Mouse (Mus musculus) heart, postnatal 10 days (tissue): Measurements from ENCODE around the gene Gemin5. TPM values are rescaled to one million over a fixed set of nuclear protein-coding genes. Genes with fewer than 3 reads are reported as not detected.
A peak's percentile ranks its signal among the peaks of the same experiment; 100 is the strongest.
"Not testable (repeated sequence)": the region's sequence is repeated elsewhere in the genome, so short reads cannot be mapped to it uniquely, and the experiment has no call there.

ENCODE experiments used
- DNase-seq, 2 experiments: peaks; one replicate each; pipeline ENCODE4 v3.0.0; 2021
- intact Hi-C: fragments of 180-260 bp; cut with DNase I; formaldehyde crosslinking; loops from one replicate; pipeline ENCODE4 v1.15.1; 2025
- total RNA-seq, 2 experiments: library from RNA; stranded (reverse); gene quantifications; 2 replicates each; pipeline ENCODE4 v1.2.3; 2021

Gene Gemin5
- 10 to 100 TPM; 10.2 to 11.9 TPM for total RNA-seq

GRCm38 (mm10) chr11:58168167-58168915, at the start of gene Gemin5:
TSS of gene Gemin5 (minus strand) at chr11:58168539.
- intact Hi-C loops: loop anchor here (5.0 kb wide), 2 partner anchors 161 to 216 kb away; partner anchors contain the start of gene Larp1
- DNase-seq: peak; percentile 87 to 88

GRCm38 (mm10) chr11:58216823-58217222, 48.5 kb upstream of the Gemin5 start:
- DNase-seq: no peak
- intact Hi-C loops: no loop called here

- DNase-seq: no peak
- intact Hi-C loops: loop anchor here (2.0 kb wide), 1 partner anchor 15 kb away; no protein-coding TSS in a partner anchor
Measured at GRCm38 (mm10) chr11:58215814-58216213, 47.5 kb upstream of the Gemin5 start.

GRCm38 (mm10) chr11:58215049-58215430, 46.7 kb upstream of the Gemin5 start:
- not testable (repeated sequence) for DNase-seq
- intact Hi-C loops: loop anchor here (2.0 kb wide), 1 partner anchor 14 kb away; no protein-coding TSS in a partner anchor

- peak; percentile 89 to 90 for DNase-seq
- intact Hi-C loops: loop anchor here (2.0 kb wide), 1 partner anchor 14 kb away; no protein-coding TSS in a partner anchor
Measured at GRCm38 (mm10) chr11:58214391-58215048, 46.2 kb upstream of the Gemin5 start.

GRCm38 (mm10) chr11:58213673-58214342, 45.5 kb upstream of the Gemin5 start:
- DNase-seq: no peak
- intact Hi-C loops: loop anchor here (2.0 kb wide), 1 partner anchor 13 kb away; no protein-coding TSS in a partner anchor

- intact Hi-C loops: no loop called here
- no peak for DNase-seq
Measured at GRCm38 (mm10) chr11:58211682-58212067, 43.3 kb upstream of the Gemin5 start.

- DNase-seq: peak in 1 of 2 experiments; percentile 17
- intact Hi-C loops: no loop called here
Measured at GRCm38 (mm10) chr11:58211062-58211681, 42.8 kb upstream of the Gemin5 start.

GRCm38 (mm10) chr11:58210321-58210886, 42.1 kb upstream of the Gemin5 start:
- intact Hi-C loops: no loop called here
- no peak for DNase-seq

GRCm38 (mm10) chr11:58201052-58201451, 32.7 kb upstream of the Gemin5 start:
- intact Hi-C loops: loop anchor here (2.0 kb wide), 1 partner anchor 14 kb away; no protein-coding TSS in a partner anchor
- no peak for DNase-seq

- DNase-seq: no peak
- intact Hi-C loops: loop anchor here (2.0 kb wide), 1 partner anchor 15 kb away; no protein-coding TSS in a partner anchor
Measured at GRCm38 (mm10) chr11:58200226-58200625, 31.9 kb upstream of the Gemin5 start.

- intact Hi-C loops: loop anchor here (2.0 kb wide), 1 partner anchor 15 kb away; no protein-coding TSS in a partner anchor
- DNase-seq: peak; percentile 86 to 89
Measured at GRCm38 (mm10) chr11:58199229-58200037, 31.1 kb upstream of the Gemin5 start, which contains the start of the genes Igtp and Irgm2. TSS of gene Igtp (plus strand) at chr11:58199556. TSS of gene Irgm2 (plus strand) at chr11:58199618.

GRCm38 (mm10) chr11:58198663-58199062, 30.3 kb upstream of the Gemin5 start:
- no peak for DNase-seq
- intact Hi-C loops: no loop called here

GRCm38 (mm10) chr11:58193860-58194520, 25.7 kb upstream of the Gemin5 start:
- intact Hi-C loops: no loop called here

GRCm38 (mm10) chr11:58193326-58193725, 25.0 kb upstream of the Gemin5 start:
- intact Hi-C loops: no loop called here
- DNase-seq: peak; percentile 55 to 64

More at GRCm38 (mm10) chr11:58193860-58194520, 25.7 kb upstream of the Gemin5 start:
- no peak for DNase-seq

GRCm38 (mm10) chr11:58189675-58190074, 21.3 kb upstream of the Gemin5 start:
- intact Hi-C loops: no loop called here
- DNase-seq: no peak

- intact Hi-C loops: loop anchor here (5.0 kb wide), 1 partner anchor 454 kb away; no protein-coding TSS in a partner anchor
- no peak for DNase-seq
Measured at GRCm38 (mm10) chr11:58183579-58183978, 15.2 kb upstream of the Gemin5 start.

GRCm38 (mm10) chr11:58180756-58181155, 12.4 kb upstream of the Gemin5 start:
- DNase-seq: no peak
- intact Hi-C loops: loop anchor here (5.0 kb wide), 1 partner anchor 457 kb away; no protein-coding TSS in a partner anchor
